10 mouse cellular contexts compared by ENCODE assay signal in the genomic region with DNA sequence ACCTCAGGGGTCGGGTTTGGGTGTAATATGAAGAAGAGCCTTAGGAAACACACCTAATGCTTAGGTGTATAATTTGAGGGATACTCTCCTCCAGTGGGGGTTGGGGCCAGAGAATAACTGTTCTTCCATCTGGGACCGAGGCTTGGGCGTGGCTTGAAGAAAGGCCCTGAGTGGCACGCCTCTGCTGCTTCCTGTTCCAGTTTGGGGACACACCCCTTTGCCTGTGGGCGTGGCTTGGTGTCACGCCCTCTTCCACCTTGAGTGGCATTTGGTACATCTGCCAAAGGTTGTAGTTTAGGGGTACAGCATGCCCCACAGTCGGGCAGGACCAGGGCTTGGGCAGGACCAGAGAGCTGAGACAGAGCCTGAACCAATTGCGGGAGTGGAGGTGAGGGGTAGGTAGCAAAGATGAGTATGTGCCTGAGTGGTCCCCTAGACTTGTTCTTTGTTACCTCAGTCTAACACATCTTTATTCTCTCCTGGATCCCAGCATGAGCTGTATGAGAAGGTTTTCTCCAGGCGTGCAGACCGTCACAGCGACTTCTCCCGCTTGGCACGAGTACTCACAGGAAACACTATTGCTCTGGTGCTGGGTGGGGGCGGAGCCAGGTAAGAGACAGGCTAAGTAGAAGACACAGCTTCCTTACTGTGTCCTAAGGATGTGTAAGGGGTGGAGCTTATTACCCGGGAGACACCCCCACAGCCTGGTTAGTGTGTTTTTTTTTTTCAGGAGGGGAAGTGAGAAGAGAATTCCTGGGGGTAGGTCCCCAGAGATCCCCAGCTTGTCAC. TPM values are rescaled to one million over a fixed set of nuclear protein-coding genes. Genes with fewer than 3 reads are reported as not detected.
A peak's percentile ranks its signal among the peaks of the same experiment; 100 is the strongest.
DNase-seq lines count a peak whose midpoint lies in the region; ATAC-seq and TF ChIP-seq lines count a peak whose summit lies in the region.
"Had no signal": no experiment of that assay in that cellular context is flagged by ENCODE, and none has a peak within 500 bp of the region (broad histone marks: within the 10 kb centered on the region; RNA-seq: fewer than 3 reads in every experiment).

No protein-coding gene starts in this region.

- no peak for TF ChIP-seq EP300 in liver, embryonic 14.5 days (IDR thresholded peaks at IDR 0.05; ENCODE audit: low read depth)

- no peaks in the 10 kb centered on the region for H3K9me3 ChIP-seq in liver, embryonic 14.5 days (ENCODE audit: control insufficient read depth, low read length)
- H3K9me3 ChIP-seq: limb, embryonic 15.5 days had no signal

- peak; percentile 72 for DNase-seq in thymus, postnatal 0 days (ENCODE audit: low spot score)
- no peak for DNase-seq in thymus, adult 18-20 months
- peak; percentile 51 for DNase-seq in c-Kit-positive CD71-negative TER-119-negative erythroid progenitor cells, embryonic 14.5 days (ENCODE audit: low read depth)
- DNase-seq in liver, embryonic 14.5 days (ENCODE audit: low read depth in 3 of 3, low spot score in 3 of 3): peak; percentile 60 to 77 (median 64)
- DNase-seq in thymus, postnatal 4 days: peak; percentile 57
- DNase-seq in adrenal gland, postnatal 25 days: no peak
- DNase-seq in layer of hippocampus, adult 8-10 months (ENCODE audit: low spot score in 2 of 2): no peak

- H3K4me3 ChIP-seq in liver, embryonic 14.5 days (ENCODE audit: insufficient read depth in 1 of 2, low read depth in 2 of 2, low read length in 2 of 2): no peak overlapping the region
- H3K4me3 ChIP-seq: limb, embryonic 15.5 days had no signal

- no peaks in the 10 kb centered on the region for H3K27me3 ChIP-seq in liver, embryonic 14.5 days (ENCODE audit: control insufficient read depth, insufficient read depth, low read length)
- H3K27me3 ChIP-seq: limb, embryonic 15.5 days had no signal

- no peak overlapping the region for H3K27ac ChIP-seq in liver, embryonic 14.5 days
- H3K27ac ChIP-seq: kidney, postnatal 0 days; limb, embryonic 15.5 days had no signal

- no peak overlapping the region for H3K9ac ChIP-seq in liver, embryonic 14.5 days (replicated peaks)
- H3K9ac ChIP-seq: limb, embryonic 15.5 days had no signal

- peak; percentile 82 for ATAC-seq in liver, embryonic 14.5 days (ENCODE audit: insufficient read depth)

- peak overlapping the region; percentile 33 for H3K4me2 ChIP-seq in liver, embryonic 14.5 days (ENCODE audit: low read depth)
- H3K4me2 ChIP-seq: limb, embryonic 15.5 days had no signal

- no peak for TF ChIP-seq CTCF in liver, embryonic 14.5 days (IDR thresholded peaks at IDR 0.05; ENCODE audit: low read depth)

- 54% methylated on average over 15 of the region's 15 CpGs for WGBS in liver, embryonic 14.5 days (ENCODE audit: insufficient replicate concordance)

- H3K4me1 ChIP-seq in liver, embryonic 14.5 days (replicated peaks; ENCODE audit: control insufficient read depth in 2 of 2, insufficient read depth in 2 of 2, low read length in 1 of 2): peaks cover 6 to 11% of the 10 kb centered on the region in 2 experiments
- H3K4me1 ChIP-seq: limb, embryonic 15.5 days had no signal

- peaks cover 16% of the 10 kb centered on the region for H3K36me3 ChIP-seq in liver, embryonic 14.5 days (replicated peaks; ENCODE audit: control insufficient read depth, insufficient read depth, low read depth)

RNA-seq across cellular contexts. Expression of a gene that starts 21.1 kb away (rescaled TPM):
- 10.4 and 12.9 TPM in 2 replicates for polyA plus RNA-seq in thymus, postnatal 0 days (2015; fragmentation: Nextera tagmentation; extraction: Ambion mirVana)
- polyA plus RNA-seq in liver, embryonic 14.5 days (2012; rRNA removed): 12.1 and 14.2 TPM in 2 replicates
- polyA plus RNA-seq in liver, embryonic 14.5 days (2014; fragmentation: Nextera tagmentation; extraction: Ambion mirVana): 6.5 and 9.6 TPM in 2 replicates
- 41.7 and 63.8 TPM in 2 replicates for total RNA-seq in adrenal gland, postnatal 25 days (2021)
- 100 to 1,000 TPM in 1 of 4 experiments, 10 to 100 TPM in 3; 66.7 to 102 (median 88.9) TPM for total RNA-seq in layer of hippocampus, adult 8-10 months (2022)

RNA-seq across cellular contexts. Expression of a gene that starts 31.5 kb away (rescaled TPM):
- polyA plus RNA-seq in thymus, postnatal 0 days (2015; fragmentation: Nextera tagmentation; extraction: Ambion mirVana): 0.19 TPM in 1 of 2 replicates, not detected in the other
- 2.7 and 3.0 TPM in 2 replicates for polyA plus RNA-seq in liver, embryonic 14.5 days (2012; rRNA removed)
- 2.5 and 4.0 TPM in 2 replicates for polyA plus RNA-seq in liver, embryonic 14.5 days (2014; fragmentation: Nextera tagmentation; extraction: Ambion mirVana)
- not detected in 2 replicates for total RNA-seq in adrenal gland, postnatal 25 days (2021)
- under 1 TPM in 1 of 4 experiments, not detected in 3; 0.56 TPM for total RNA-seq in layer of hippocampus, adult 8-10 months (2022)
- polyA plus RNA-seq: testis, adult 2 months had no signal

RNA-seq across cellular contexts. Expression of a gene that starts 36.0 kb away (rescaled TPM):
- 28.4 and 32.3 TPM in 2 replicates for polyA plus RNA-seq in thymus, postnatal 0 days (2015; fragmentation: Nextera tagmentation; extraction: Ambion mirVana)
- 26.1 and 31.6 TPM in 2 replicates for polyA plus RNA-seq in liver, embryonic 14.5 days (2012; rRNA removed)
- polyA plus RNA-seq in liver, embryonic 14.5 days (2014; fragmentation: Nextera tagmentation; extraction: Ambion mirVana): 12.6 and 13.8 TPM in 2 replicates
- 46.3 and 46.5 TPM in 2 replicates for total RNA-seq in adrenal gland, postnatal 25 days (2021)
- 10 to 100 TPM; 83.5 to 97.9 (median 89.6) TPM for total RNA-seq in layer of hippocampus, adult 8-10 months (2022)

RNA-seq across cellular contexts. Expression of a gene that starts 43.3 kb away (rescaled TPM):
- 21.4 and 23.0 TPM in 2 replicates for polyA plus RNA-seq in thymus, postnatal 0 days (2015; fragmentation: Nextera tagmentation; extraction: Ambion mirVana)
- polyA plus RNA-seq in liver, embryonic 14.5 days (2012; rRNA removed): 4.8 and 6.8 TPM in 2 replicates
- 1.7 and 2.0 TPM in 2 replicates for polyA plus RNA-seq in liver, embryonic 14.5 days (2014; fragmentation: Nextera tagmentation; extraction: Ambion mirVana)
- total RNA-seq in adrenal gland, postnatal 25 days (2021): 18.2 and 24.3 TPM in 2 replicates
- 10 to 100 TPM; 27.6 to 32.1 (median 28.0) TPM for total RNA-seq in layer of hippocampus, adult 8-10 months (2022)

RNA-seq across cellular contexts. Expression of a gene that starts 50.8 kb away (rescaled TPM):
- 0.81 and 1.1 TPM in 2 replicates for polyA plus RNA-seq in thymus, postnatal 0 days (2015; fragmentation: Nextera tagmentation; extraction: Ambion mirVana)
- 1.8 and 2.2 TPM in 2 replicates for polyA plus RNA-seq in liver, embryonic 14.5 days (2012; rRNA removed)
- polyA plus RNA-seq in liver, embryonic 14.5 days (2014; fragmentation: Nextera tagmentation; extraction: Ambion mirVana): 1.6 and 1.7 TPM in 2 replicates
- total RNA-seq in adrenal gland, postnatal 25 days (2021): 7.0 and 10.0 TPM in 2 replicates
- 10 to 100 TPM; 31.9 to 34.0 (median 32.6) TPM for total RNA-seq in layer of hippocampus, adult 8-10 months (2022)

Comparison
In these comparisons a context has a peak if more than half of its experiments do, and no peak if none do; other contexts are left out.
1. DNase-seq: peak in thymus, postnatal 0 days (single experiment), c-Kit-positive CD71-negative TER-119-negative erythroid progenitor cells, embryonic 14.5 days (single experiment), liver, embryonic 14.5 days (3 of 3) and thymus, postnatal 4 days (single experiment); none in thymus, adult 18-20 months (0 of 2), adrenal gland, postnatal 25 days (single experiment) and layer of hippocampus, adult 8-10 months (0 of 2).